Mouse (Mus musculus) layer of hippocampus, postnatal 10 days (tissue): ENCODE measurements around the gene Lrrc75b. TPM values are rescaled to one million over a fixed set of nuclear protein-coding genes. Genes with fewer than 3 reads are reported as not detected.
"Not testable (repeated sequence)": the region's sequence is repeated elsewhere in the genome, so short reads cannot be mapped to it uniquely, and the experiment has no call there.

ENCODE experiments used
- DNase-seq, 2 experiments: peaks; one replicate each; pipeline ENCODE4 v3.0.0; 2021; ENCODE audit warnings: low spot score in 2 of 2
- total RNA-seq, 2 experiments: library from RNA; stranded (reverse); gene quantifications; 2 replicates each; pipeline ENCODE4 v1.2.3; 2021

Lrrc75b gene
- total RNA-seq, 2 experiments from 2014 or later: 24.0 to 24.7 TPM

DNA sequence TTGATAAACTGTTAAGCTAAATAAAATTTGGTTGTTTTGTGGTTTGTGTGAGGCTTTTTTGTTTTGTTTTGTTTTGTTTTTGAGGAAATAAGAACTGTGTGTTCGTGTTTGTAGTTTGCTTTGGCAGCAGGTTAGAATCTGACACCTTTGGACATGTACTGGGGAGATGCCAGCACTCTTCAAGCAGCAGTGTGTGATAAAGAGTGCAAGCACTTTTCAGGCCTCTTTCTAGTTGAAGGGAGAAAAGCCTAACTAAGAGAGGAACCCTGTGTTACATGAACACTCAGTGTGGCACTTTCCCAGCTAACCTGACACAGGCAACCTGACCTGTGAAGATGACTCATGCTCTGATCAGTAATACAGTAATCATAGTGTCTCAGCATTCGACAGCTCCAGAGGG is 24.7 kb downstream of the Lrrc75b start:
- DNase-seq: no peak

DNA sequence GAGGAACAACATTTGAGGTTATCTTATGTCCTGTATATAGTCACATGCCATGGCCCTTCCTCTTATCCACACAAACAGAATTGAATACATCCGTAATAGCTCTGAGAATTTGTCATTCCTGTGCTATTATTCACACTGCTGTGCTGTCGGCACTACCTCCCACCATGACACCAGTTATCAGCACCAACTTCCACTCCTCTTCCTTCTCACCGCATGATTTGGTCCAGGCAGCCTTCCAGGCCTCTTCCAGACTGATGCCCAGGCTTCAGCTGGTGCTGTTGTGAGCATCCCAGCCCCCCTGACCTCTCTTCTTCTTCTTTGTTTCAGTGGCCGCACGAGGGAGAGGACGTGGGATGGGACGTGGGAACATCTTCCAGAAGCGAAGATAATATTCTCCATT is 25.2 kb downstream of the Lrrc75b start:
- no peak for DNase-seq

DNA sequence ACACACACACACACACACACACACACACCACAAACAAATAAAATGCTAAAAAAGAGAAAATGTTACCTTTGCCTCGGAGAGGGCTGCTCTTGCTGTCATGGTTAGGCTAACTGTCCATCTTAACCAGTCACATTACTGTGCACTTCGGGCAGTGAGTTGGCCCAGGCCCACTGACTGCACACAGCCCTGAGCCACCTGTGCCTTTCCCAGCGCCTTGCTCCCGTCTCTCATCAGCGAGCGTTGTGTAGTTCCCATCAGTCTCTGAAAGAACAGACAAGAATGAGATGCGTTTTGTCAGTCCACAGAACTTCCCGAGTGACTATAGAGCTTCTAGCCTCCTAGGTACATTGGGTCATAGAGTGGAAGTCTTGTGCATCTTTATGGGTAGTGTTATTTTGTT is 25.9 kb downstream of the Lrrc75b start:
- no peak for DNase-seq

DNA sequence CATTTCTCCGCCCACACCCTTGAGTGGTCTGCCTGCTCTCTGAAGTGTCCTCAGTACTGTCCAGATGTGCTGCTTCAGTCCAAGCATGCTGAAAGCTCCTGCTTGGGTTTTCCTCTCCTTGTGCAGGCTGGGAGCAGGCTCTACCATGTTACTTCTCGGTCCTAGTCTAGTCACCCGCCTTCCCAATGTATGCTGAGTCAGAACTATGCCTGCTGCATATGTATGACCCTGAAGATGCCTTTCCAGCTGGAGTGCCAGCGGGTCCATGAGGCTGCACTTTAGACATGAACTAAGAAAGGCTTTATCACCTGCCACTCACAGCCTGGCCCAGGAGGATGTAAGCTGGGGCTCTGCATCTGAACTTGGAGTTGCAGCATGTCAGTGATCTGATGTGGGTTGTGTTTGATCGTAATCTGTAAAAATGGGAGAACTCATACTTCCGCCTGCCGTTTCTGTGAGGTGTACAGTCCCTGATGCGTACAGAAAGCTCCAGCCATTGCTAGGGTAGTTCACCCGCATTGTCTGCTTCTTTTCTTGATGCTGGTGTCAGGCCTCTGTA is 28.5 kb downstream of the Lrrc75b start:
- no peak for DNase-seq

DNA sequence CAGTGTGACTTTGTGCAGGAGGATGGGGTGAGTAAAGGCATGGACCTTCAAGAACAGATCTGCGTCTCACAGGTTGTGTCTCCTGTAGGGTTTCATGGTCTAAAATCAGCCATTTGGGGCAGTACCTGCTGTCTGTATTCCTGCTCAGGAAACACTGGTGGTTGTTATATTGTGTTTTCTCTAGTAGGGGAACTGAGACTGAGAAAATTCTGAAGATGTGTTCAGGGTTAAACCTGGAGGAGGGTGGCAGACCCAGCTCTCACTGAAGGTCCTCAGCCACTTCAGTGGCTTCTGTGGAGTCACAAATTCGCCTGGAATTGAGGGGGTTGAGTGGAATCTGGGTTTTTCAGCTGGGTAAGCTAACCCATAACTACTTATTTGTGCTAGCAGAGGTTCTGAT is 29.8 kb downstream of the Lrrc75b start:
- DNase-seq: no peak

DNA sequence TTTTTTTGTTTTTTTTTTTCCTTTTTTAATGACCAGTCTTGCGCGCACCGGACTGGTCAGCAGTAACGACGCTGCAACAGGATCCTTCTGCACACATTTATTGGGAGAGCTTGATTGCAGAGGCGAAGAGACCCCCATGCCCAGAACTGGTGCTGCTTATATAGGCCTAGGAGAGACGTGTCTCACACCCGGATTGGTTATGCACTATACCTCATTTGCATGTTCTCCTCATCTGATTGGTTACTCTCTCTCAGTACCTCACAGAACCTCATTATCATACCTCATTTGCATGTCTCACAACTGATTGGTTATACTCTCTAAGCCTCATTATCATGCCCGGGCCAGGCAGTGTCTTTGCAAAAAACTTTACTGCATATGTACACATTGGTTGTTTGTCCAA is 34.7 kb downstream of the Lrrc75b start:
- DNase-seq: not testable (repeated sequence)

DNA sequence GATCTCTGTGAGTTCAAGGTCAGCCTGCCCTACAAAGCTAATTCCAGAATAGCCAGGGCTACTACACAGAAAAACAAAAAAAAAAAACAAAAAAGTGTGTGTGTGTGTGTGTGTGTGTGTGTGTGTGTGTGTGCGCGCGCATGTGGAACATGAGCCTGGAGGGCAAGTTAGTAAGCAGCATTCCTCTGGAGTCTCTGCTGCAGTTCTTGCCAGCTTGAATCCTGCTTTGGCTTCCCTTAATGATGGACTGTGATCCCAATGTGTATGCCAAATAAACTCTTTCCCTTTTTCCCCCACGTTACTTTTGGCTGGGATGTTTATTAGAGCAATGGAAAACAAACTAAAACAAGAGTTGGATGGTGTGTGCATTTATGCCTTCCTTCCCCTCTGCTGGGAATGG is 38.5 kb downstream of the Lrrc75b start:
- DNase-seq: no peak

DNA sequence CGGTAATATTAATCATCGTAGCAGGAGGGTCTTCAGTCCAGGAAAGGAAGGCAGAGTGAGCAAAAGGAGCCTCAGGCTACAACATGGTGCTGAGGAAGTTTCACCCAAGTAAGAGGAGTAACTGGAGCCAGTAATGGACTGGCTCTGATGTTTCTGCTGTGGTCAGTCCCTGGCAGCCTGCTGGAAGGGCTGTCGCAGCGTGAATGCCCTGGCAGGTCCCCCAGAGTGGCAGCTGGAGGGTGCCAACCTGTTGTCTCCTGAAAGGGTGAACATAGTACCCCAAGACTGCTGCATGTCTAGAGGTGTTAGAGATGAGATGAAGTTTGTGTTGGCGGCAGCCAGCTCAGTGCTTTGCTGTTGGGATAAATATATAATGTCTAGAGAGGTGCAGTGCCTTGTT is 39.5 kb downstream of the Lrrc75b start:
- no peak for DNase-seq

DNA sequence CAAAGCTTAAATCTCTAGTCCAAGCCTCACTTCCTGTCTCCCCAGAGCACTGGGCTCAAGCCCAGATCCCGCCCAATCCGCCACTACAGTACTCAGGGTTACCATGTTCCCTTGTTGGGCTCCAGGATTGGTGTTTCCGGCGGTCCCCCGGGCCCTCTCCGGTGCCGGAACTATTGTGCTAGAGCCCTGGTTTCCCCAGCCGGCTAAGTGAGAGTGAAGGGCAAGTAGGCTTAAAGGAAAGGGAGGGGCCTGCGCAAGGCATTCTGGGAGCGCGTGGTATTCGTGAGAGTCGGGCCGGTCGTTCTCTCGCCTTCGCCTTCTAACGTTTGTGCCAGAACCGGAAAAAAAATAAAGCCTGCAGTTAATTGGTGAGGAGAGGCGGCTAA is 42.4 kb downstream of the Lrrc75b start, which contains the start of gene Gucd1:
Gene Gucd1 (minus strand): TSS at position 215 of the 386 bp plus-strand sequence.
- DNase-seq: peak; percentile 99

DNA sequence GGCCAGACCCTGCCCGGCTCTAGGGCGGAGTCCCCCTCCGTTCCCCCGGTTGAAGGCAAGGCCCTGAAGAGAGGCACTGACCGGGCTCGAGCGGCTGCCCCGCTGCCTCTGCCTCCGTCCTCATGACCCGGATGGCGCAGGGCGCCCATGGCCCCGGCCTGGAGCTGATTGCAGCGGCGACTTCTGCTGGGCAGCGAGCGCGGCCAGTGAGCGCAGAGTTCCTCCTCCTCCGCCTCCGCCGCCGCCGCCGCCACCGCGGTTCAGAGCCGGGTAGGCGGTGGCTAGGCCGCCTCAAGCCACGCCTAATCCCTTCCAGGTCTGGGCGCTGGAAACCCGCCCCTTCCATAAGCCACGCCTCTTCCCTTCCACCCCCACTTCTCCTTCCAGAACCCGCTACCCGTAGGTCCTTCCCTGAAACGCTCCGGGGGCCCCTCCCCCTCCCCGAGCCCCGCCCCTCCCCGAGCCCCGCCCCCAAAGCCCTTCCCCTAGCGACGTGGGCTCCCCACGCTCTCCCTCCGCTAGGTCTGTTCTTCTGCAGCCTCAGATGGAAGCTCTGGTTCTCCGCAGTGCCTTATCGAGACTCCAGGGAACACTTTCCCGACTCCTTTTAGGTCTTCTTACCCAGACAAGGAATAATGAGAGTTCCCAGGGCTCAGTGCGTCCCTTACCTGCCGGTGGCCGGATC is 42.9 kb downstream of the Lrrc75b start, which contains the start of gene Snrpd3:
Gene Snrpd3 (plus strand): TSS at position 479 of the 685 bp plus-strand sequence.
- peak; percentile 83 to 89 for DNase-seq

DNA sequence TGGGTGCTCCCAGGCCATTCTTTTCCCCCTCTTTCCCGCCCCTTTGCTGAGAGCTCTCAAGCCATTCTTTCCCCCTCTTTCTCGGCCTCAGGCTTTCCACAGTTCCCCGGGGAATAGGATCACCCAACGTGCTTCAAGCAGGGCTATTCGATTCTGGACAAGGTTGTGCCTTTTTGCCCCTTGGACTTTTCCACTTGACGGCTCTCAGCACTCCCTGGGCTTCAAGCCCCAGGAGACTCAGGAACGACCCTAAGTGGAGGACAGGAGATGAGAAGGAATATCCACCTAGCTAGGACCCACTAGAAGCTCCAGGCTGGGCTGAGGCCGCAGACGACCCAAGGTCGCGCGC is 43.4 kb downstream of the Lrrc75b start:
- DNase-seq: no peak

DNA sequence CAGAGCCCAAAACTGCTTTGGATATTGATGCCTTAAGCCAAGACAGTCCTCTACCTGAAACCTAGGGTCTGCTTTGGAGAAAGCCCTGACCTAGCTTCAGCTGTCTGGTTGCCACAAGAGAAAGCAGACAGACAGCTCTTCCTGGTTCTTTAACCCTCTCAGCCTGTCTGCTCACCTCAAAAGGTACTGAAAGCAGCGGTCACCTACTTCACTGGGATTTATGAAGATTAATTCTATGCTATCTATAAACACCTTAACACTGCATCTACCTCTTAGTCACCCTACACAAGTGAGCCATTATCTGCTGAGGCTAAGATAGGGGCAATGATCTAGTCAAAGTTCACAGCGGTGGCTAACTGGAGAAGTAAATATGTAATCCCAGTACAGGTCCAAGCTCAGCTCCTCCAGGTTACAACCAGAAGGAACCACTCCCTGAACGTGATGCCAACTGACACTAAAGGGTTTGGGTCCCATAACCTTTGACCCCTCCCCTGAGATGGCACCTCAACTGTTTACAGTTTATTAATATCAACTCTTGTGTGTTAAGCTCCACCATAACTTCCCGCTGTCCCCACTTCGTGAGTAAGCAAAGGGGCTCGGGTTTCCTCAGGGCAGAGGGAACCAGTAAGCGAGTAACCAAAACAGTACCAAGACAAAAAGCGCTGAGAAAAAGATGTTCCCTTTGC is 43.9 kb downstream of the Lrrc75b start:
- DNase-seq: no peak

DNA sequence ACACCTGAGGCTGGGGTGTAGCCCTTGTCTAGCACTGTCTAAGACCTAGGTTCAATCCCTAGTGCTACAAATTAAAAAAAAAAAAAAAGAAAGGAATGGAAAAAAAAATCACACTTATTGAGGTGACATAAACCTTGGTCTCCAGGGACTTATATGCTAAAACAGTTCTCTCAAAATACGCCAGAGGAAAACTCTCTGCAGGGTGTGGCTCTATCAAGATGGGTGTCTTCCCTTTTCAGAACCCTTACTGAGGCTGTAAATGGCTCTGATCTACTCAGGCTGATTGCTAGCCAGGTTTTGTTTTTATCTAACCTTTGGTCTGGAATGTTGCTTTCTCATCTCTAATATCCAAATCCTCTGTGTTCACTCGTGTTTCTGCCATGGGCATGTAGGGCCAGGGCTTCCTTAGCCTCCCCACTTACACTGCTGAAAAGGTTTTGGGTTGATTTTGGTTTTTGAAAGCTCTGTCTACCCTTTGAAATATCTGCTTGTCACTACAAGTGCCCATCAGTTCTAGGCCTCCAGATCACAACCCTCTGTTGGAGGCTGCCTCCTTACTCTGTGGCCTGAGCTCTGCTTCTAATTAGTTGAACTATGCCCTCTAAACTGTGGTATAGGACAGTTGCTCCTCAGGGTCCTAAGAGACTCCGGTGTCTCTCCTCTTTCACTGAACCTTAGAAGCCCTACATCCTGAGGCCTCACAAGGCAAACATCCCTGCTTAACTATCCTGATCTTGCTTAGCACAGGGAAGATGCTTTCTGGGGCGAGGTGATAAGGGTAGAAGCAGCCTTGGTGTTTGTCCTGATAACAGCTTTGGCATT is 44.7 kb downstream of the Lrrc75b start:
- no peak for DNase-seq

DNA sequence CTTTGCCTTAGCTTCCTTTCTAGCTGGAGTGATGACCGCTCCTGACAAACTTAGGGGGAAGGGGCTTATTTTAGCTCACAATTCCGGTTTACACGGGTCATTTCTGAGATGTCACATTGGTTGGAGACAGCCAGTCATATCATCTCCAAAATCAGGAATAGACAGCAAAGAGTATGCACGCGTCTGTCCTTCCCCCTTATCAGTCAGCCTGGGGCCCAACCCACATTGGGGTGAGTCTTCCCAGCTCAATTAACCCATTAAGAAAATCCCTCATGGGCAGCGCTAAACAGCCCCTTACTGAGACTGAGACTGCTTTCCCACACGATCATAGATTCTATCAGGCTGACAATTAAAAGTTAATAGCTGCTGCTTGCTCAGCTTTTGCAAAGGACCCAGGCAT is 45.8 kb downstream of the Lrrc75b start:
- no peak for DNase-seq

DNA sequence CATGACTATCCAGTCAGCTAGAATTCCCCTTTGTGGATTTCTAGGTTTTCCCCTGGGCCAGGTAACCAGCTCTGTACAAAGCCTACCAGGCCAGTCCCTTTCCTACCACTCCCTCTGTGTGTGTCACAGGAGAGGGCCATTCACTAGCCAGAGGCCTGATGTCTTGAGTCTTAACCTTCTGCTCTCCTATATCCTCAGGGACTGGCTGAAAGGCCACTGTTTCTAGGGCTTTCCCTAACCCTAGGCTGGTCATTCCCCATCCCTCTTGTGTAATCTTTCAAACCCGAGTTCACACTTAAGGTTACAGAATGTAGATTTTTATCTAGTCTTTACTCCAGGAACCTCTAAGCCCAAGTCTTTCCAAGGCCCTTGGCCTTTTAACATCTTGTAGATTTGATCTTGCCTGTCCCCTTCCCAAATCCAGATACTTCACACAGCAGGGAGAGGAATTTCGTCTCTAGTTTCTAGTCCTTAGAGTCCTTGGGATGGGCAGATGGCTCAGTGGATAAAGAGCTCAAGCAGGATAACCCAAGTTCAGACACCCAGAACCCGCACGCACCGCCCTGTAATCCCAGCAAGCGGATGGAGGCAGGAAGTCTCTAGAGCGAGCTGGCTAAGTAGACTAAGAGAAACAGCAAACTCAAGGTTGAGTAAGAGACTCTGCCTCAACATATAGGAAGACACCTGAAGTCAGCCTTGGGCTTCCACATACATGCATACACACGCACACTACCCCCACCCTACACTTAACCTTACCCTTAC is 46.6 kb downstream of the Lrrc75b start:
- DNase-seq: no peak

DNA sequence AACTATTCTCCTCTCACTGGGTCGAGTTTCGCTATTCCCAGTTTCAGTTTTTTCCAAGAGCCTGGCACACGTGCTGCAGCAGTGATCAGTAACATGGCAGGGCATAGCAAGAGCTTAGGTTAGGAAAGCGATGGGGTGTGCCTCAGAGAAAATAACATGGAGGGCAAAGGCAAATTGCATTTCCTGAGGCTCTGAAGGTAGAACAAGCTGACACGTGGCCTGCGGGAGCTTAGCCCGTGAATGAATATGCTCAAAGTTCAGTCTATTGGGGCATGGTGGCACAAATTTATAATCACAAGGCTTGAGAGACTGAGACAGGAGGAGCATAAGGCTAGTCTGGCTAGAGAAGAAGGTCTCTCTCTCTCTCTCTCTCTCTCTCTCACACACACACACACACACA is 47.3 kb downstream of the Lrrc75b start:
- no peak for DNase-seq

DNA sequence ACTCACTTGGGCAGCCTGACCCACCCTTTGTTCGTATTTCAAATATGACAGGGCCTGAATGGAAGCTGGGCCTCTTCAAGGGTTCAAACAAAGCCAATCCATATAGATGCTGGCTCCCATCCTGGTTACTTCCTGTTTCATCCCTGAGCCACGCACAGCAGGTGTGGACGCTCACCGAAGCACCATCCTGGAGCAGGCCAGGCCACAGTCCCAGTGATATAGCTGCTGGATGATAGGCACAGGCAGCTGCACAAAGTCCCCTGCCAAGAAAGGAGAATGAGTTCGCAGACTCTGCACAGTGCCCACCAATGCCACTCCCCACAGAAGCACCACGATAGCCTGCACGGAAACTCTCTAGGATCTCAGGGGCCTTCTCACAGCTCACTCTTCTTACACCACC is 48.2 kb downstream of the Lrrc75b start:
- DNase-seq: no peak

DNA sequence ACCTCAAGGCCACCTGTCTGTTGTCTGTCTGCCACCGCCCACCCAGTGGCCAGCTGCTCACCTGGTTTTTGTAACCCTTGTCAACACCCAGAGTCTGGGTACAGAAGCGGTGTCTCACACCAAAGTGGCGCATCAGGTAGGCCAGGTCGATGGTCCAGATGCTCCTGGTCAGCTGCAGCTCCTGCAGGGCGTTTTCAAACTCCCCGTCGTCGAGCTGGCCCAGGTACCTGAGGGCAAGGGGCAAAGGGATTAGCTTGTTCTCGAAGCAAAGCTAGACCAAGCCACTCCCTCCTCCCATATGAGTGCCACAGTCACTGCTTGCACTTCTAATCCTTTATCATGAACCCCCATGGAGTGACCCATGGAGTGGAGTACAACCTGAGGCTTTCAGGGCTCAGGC is 49.1 kb downstream of the Lrrc75b start:
- no peak for DNase-seq

DNA sequence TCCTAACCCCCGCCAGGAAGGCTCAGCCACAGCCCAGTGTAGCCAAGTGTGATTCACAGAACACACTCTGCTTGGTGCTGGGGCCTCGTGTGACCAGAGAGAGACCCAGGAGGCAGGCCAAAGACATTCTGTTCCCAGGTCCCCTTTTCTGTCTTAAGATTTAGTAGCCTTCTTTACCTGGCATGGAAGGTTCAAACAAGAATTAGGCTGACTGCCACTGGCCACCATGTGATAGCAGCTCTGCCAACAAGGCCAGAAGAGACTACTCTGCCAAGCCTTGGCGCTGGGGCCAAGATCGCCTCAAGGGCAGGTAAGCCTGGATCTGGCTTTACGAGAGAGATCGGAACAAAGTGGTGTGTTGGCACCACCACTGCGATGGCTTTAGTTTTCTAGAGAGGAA is 49.7 kb downstream of the Lrrc75b start:
- DNase-seq: no peak

DNA sequence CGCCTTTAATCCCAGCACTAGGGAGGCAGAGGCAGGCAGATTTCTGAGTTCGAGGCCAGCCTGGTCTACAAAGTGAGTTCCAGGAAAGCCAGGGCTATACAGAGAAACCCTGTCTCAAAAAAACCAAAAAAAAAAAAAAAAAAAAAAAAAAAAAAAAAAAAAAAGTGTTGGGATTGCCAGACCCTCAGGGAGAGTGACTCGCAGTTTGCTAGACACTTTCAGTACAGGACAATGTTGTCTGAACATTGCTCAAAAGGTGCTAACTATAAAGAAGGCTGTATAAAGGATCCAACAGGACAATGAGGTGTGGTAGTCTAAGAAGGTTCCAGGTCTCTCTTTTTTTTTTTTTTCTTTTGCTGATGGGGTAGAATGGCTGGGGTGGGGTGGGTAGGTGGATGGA is 54.2 kb downstream of the Lrrc75b start:
- DNase-seq: not testable (repeated sequence)

DNA sequence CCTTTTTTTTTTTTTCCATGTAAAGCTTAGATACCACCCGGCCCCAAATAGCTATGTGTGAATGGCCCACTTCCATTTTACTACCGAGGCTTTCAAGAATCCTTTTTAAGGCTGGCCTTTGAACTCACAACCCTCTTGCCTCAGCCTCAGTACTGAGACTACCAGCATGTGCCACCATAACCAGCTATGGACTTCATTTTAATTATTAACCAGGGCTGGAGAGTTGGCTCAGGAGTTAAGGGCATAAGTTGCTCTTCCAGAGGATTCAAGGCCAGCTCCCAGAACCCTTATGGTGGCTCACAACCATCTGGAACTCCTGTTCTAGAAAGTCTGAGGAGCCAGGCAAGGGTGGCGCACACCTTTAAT is 55.0 kb downstream of the Lrrc75b start:
- DNase-seq: no peak
